Mouse (Mus musculus): ENCODE results near the gene Styk1.
"Not testable (repeated sequence)": the region's sequence is repeated elsewhere in the genome, so short reads cannot be mapped to it uniquely, and the experiment has no call there.

The Styk1 gene

DNA sequence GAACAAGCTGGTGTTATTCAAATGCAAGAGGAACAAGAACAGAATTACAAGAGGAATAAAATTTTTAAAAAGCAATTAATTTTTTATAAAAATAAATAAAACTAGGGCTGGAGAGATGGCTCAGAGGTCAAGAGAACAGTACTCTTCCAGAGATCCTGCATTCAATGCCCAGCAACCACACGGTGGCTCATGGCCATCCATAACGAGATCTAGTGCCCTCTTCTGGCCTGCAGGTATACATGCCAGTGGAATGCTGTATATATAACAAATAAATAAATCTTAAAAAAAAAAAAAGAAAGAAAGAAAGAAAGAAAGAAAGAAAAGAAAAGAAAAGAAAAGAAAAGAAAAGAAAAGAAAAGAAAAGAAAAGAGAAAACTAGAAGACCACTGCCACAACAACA, 63.0 kb downstream of the Styk1 start:
- DNase-seq = peak; percentile 16 to 47

DNA sequence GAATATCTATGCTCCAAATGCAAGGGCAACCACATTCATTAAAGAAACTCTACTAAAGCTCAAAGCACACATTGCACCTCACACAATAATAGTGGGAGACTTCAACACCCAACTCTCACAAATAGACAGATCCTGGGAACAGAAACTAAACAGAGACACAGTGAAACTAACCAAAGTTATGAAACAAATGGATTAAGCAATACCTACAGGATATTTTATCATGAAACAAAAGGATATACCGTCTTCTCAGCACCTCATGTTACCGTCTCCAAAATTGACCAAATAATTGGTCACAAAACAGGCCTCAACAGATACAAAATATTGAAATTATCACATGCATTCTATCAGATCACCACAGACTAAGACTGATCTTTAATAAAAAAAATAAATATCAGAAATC, 75.2 kb downstream of the Styk1 start:
- not testable (repeated sequence) for DNase-seq

DNA sequence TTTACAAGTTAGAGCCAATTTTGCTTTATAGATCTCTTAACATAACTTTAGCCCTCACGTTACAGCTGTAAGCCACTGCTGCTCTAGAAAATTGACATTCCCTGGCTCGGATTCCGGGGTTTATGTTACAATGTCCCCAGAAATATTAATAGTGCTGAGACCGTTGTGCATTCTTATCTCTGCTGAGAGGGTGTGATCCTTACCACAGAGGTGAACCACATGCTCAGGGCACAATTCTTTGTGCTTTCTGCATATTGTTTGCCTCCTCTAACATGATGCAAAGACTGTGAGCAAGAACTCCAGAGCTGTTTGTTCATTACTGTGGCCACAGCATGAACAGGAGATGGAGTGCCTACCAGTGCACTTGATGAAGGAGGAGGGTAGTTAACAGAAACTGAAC, 76.7 kb downstream of the Styk1 start:
- no peak for DNase-seq

DNA sequence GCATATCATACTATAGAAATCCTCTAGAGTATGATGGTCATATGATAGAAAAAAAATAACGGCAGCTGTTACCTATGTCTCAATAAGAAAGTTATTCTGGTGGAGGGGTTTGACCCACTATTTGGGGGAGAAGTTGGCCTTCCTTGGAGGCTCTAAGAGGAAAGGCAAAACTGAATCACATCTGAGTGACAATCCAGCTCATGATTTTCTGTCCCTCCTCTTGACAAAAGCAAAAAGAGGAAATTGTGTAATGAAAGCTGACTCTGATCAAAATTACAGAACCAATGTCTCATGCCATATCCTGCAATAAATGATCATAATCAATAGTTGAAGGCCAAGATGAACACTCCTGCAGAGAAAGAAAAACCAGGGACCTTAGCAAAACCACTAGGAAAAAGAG, 81.1 kb downstream of the Styk1 start:
- DNase-seq = no peak

DNA sequence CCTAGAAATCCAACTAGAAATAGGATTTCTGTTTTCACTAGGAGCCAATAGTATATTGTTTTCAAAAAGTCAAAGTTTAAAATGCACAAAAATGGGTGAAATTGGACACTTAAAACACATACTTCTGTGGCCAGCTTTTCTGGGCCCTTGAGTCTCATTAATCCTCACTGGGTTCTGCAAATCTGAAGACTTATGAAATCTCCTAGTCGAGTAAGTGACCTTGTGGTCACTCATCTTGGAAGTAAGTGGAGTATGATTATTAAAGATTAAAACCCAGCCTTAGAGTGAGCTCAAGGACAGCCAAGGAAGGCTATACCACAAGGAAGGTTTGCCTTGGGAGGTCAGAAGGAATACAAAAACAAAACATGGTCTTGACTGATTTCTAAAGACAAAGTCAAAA, 83.1 kb downstream of the Styk1 start:
- DNase-seq = no peak

DNA sequence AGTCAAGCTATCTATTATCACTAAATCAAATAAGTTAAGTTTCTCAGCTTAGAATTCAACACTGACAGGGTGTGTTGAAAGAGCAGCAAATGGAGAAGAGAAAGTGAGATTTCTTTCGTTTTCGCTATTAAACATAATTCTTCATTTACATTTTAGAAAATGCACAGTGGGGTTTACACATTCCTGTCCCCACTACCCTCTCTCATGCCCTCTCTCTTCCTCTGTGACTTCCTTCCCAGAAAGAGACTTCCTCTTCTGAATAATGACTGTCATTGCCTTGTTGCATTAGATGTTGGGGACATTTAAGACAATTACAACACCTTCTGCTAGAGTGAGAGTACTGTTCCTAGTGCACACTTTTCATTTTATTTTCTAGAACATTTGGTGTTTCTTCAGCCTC, 83.8 kb downstream of the Styk1 start:
- no peak for DNase-seq

DNA sequence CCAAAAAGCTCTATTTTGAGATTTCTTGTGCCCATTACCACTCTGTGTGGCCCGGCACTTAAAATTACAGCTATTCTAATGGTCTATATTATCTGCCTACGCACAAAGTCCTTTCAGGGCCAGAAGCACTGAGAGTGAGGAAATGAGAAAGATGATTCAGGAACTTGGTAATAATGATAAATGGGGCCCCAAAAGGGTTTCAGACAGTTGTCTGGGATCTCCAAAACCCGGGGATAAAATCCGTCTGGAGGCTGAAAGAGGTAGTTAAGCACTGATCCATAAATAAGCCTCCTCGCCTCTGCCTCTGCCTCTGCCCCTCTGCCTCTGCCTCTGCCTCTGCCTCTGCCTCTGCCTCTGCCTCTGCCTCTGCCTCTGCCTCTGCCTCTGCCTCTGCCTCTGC, 89.2 kb downstream of the Styk1 start:
- DNase-seq = no peak

DNA sequence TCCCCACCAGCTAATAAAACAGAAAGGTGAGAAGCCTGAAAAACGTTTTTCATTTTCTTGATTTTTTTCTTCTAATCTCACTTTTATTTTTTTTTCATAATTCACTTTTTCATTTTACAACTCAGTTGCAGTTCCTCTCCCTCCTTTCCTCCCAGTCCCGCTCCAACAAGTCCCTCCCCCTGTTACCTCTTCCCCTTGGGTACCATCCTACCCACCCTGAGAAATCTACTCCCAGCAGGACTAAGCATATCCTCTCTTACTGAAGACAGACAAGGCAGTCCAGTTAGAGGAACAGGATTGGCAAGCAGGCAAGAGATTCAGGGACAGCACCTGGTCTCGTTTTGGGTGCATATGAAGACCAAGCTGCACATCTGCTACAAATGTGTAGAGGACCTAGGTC, 90.6 kb downstream of the Styk1 start:
- no peak for DNase-seq

DNA sequence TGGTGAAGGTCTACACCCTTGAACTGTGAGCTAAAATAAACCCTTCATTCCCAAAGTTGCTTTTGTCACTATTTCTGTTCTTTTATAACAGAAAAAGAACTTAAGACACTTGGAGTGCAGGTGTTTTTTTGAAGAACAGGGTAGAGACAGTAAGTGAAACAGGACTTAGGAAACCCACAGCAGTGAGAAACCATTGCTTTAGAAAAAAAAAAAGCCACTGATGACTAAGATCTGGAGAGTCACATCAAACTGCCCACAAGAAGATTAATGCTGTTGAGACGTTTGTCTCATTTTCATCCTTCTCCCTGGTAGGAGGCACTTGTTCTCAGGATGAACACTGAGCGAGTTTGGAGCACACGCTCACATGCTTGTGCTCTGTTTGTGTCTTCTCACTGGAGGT, 91.4 kb downstream of the Styk1 start:
- no peak for DNase-seq

Data from cerebellum, postnatal 25 days (tissue).